Comparison of ENCODE assay signal across 8 mouse cellular contexts in genomic region chr1:165780586-165781111, GRCm38 (mm10). TPM values are rescaled to one million over a fixed set of nuclear protein-coding genes. Genes with fewer than 3 reads are reported as not detected.
A peak's percentile ranks its signal among the peaks of the same experiment; 100 is the strongest.
DNase-seq lines count a peak whose midpoint lies in the region; ATAC-seq lines count a peak whose summit lies in the region.

No protein-coding gene starts in this region.

- peak overlapping the region; percentile 50 for H3K4me3 ChIP-seq in heart, embryonic 11.5 days (ENCODE audit: low read depth, low read length)
- peak overlapping the region; percentile 34 for H3K4me3 ChIP-seq in kidney, embryonic 14.5 days (ENCODE audit: low read length)
- peak overlapping the region; percentile 39 for H3K4me3 ChIP-seq in stomach, embryonic 16.5 days (replicated peaks; ENCODE audit: low read length)

- ATAC-seq in common myeloid progenitor, adult 5-6 weeks (replicated peaks; ENCODE audit: low read depth, poor library complexity, severe bottlenecking): peak; percentile 67
- ATAC-seq in heart, embryonic 11.5 days (replicated peaks; ENCODE audit: insufficient number of reproducible peaks, low FRiP score, low TSS enrichment): peak; percentile 41; the same call in 1 of the 2 replicates
- ATAC-seq in kidney, embryonic 14.5 days (ENCODE audit: low FRiP score, low TSS enrichment): peak; percentile 83
- peak; percentile 75 for ATAC-seq in megakaryocyte progenitor cell, adult 5-6 weeks (replicated peaks; ENCODE audit: poor library complexity)
- ATAC-seq in stomach, embryonic 16.5 days (ENCODE audit: insufficient read depth, low FRiP score): peak; percentile 60; the same call in 1 of the 2 replicates

- peak; percentile 42 for DNase-seq in ovary, postnatal 36 days (ENCODE audit: low spot score)
- DNase-seq in ovary, adult 18-20 months (ENCODE audit: low spot score): no peak
- DNase-seq in layer of hippocampus, adult 8-10 months (ENCODE audit: low spot score in 2 of 2): no peak

- no peaks in the 10 kb centered on the region for H3K4me1 ChIP-seq in heart, embryonic 11.5 days (ENCODE audit: control insufficient read depth, insufficient read depth, low read length)
- H3K4me1 ChIP-seq in kidney, embryonic 14.5 days (ENCODE audit: control insufficient read depth, insufficient read depth, low read length): 0 out of 2 replicates have a peak, but pooled peaks cover 4% of the 10 kb centered on the region
- H3K4me1 ChIP-seq in stomach, embryonic 16.5 days (ENCODE audit: control insufficient read depth, insufficient read depth, low read length): peaks cover 4% of the 10 kb centered on the region; the same call in 1 of the 2 replicates

- 6% methylated on average over 20 of the region's 20 CpGs for WGBS in heart, embryonic 11.5 days (ENCODE audit: insufficient replicate concordance)
- WGBS in kidney, embryonic 14.5 days: 3% methylated on average over 20 of the region's 20 CpGs
- 7% methylated on average over 20 of the region's 20 CpGs for WGBS in stomach, embryonic 16.5 days

- peak overlapping the region; percentile 87 for H3K4me2 ChIP-seq in heart, embryonic 11.5 days
- peak overlapping the region; percentile 71 for H3K4me2 ChIP-seq in kidney, embryonic 14.5 days (replicated peaks; ENCODE audit: low read depth, low read length)
- peak overlapping the region; percentile 64 for H3K4me2 ChIP-seq in stomach, embryonic 16.5 days (ENCODE audit: low read depth, low read length)

- no peaks in the 10 kb centered on the region for H3K27me3 ChIP-seq in heart, embryonic 11.5 days (ENCODE audit: control insufficient read depth, insufficient read depth, low read length)
- peaks cover 3% of the 10 kb centered on the region; the same call in 1 of the 2 replicates for H3K27me3 ChIP-seq in kidney, embryonic 14.5 days (ENCODE audit: control insufficient read depth, insufficient read depth, low read length)
- H3K27me3 ChIP-seq in stomach, embryonic 16.5 days (ENCODE audit: control insufficient read depth, insufficient read depth, low read length): no peaks in the 10 kb centered on the region

- peak overlapping the region; percentile 56 for H3K9ac ChIP-seq in heart, embryonic 11.5 days (ENCODE audit: low read depth, low read length)
- peak overlapping the region; percentile 42; the same call in 1 of the 2 replicates for H3K9ac ChIP-seq in kidney, embryonic 14.5 days (ENCODE audit: low read depth, low read length)
- H3K9ac ChIP-seq in stomach, embryonic 16.5 days (ENCODE audit: low read length): peak overlapping the region; percentile 51

- H3K36me3 ChIP-seq in heart, embryonic 11.5 days (ENCODE audit: control insufficient read depth, insufficient read depth, low read length): no peaks in the 10 kb centered on the region
- H3K36me3 ChIP-seq in kidney, embryonic 14.5 days (ENCODE audit: control insufficient read depth, insufficient read depth, low read length): no peaks in the 10 kb centered on the region
- no peaks in the 10 kb centered on the region for H3K36me3 ChIP-seq in stomach, embryonic 16.5 days (ENCODE audit: control insufficient read depth, insufficient read depth, low read length)

- H3K9me3 ChIP-seq in heart, embryonic 11.5 days (replicated peaks; ENCODE audit: control insufficient read depth, low read length): no peaks in the 10 kb centered on the region
- no peaks in the 10 kb centered on the region for H3K9me3 ChIP-seq in kidney, embryonic 14.5 days (ENCODE audit: control insufficient read depth, low read length)
- no peaks in the 10 kb centered on the region for H3K9me3 ChIP-seq in stomach, embryonic 16.5 days (replicated peaks; ENCODE audit: control insufficient read depth, low read length)

- no peak overlapping the region for H3K27ac ChIP-seq in heart, embryonic 11.5 days (ENCODE audit: low read depth, low read length)
- H3K27ac ChIP-seq in kidney, embryonic 14.5 days (ENCODE audit: low read depth, low read length): no peak overlapping the region
- no peak overlapping the region for H3K27ac ChIP-seq in stomach, embryonic 16.5 days (ENCODE audit: low read length)

RNA-seq across cellular contexts. Expression of gene Cd247, which starts 7.8 kb away (rescaled TPM):
- total RNA-seq in common myeloid progenitor, adult 5-6 weeks (2017): 1.2 and 1.9 TPM in 2 replicates
- 0.64 and 0.90 TPM in 2 replicates for polyA plus RNA-seq in heart, embryonic 11.5 days (2014; fragmentation: Nextera tagmentation; extraction: Ambion mirVana)
- polyA plus RNA-seq in kidney, embryonic 14.5 days (2014; fragmentation: Nextera tagmentation; extraction: Ambion mirVana): 0.88 and 1.2 TPM in 2 replicates
- total RNA-seq in megakaryocyte progenitor cell, adult 5-6 weeks (2015): 0.12 TPM in 1 of 2 replicates, not detected in the other
- 0.29 and 1.2 TPM in 2 replicates for total RNA-seq in megakaryocyte progenitor cell, adult 5-6 weeks (2017)
- polyA plus RNA-seq in stomach, embryonic 16.5 days (2015; fragmentation: Nextera tagmentation; extraction: Ambion mirVana): 0.36 and 0.52 TPM in 2 replicates
- total RNA-seq in layer of hippocampus, adult 8-10 months (2022): under 1 TPM in 1 of 4 experiments, not detected in 3; 0.43 TPM

RNA-seq across cellular contexts. Expression of gene Creg1, which starts 17.1 kb away (rescaled TPM):
- total RNA-seq in common myeloid progenitor, adult 5-6 weeks (2017): 142 and 144 TPM in 2 replicates
- 108 and 109 TPM in 2 replicates for polyA plus RNA-seq in heart, embryonic 11.5 days (2014; fragmentation: Nextera tagmentation; extraction: Ambion mirVana)
- 53.8 and 56.9 TPM in 2 replicates for polyA plus RNA-seq in kidney, embryonic 14.5 days (2014; fragmentation: Nextera tagmentation; extraction: Ambion mirVana)
- total RNA-seq in megakaryocyte progenitor cell, adult 5-6 weeks (2015): 261 and 284 TPM in 2 replicates
- 96.7 and 120 TPM in 2 replicates for total RNA-seq in megakaryocyte progenitor cell, adult 5-6 weeks (2017)
- polyA plus RNA-seq in stomach, embryonic 16.5 days (2015; fragmentation: Nextera tagmentation; extraction: Ambion mirVana): 90.4 and 90.6 TPM in 2 replicates
- total RNA-seq in layer of hippocampus, adult 8-10 months (2022): 10 to 100 TPM; 27.6 to 49.9 (median 40.4) TPM
